Mouse (Mus musculus) heart, adult 2 months (tissue): Measurements from ENCODE around the gene Lypla2. TPM values are rescaled to one million over a fixed set of nuclear protein-coding genes. Genes with fewer than 3 reads are reported as not detected.

Source experiments
- DNase-seq, 2 experiments: peaks; one replicate each; pipeline ENCODE4 v3.0.0; 2021
- H3K27ac ChIP-seq: fragments of 200-600 bp; 2 replicates; pipeline ENCODE4 v1.8.1; 2022
- H3K27me3 ChIP-seq: fragments of 200-500 bp; 2 replicates; pipeline ENCODE4 v1.6.1; 2012; ENCODE audit warnings: mild to moderate bottlenecking, low read length, inconsistent platforms, mixed read lengths; ENCODE audit not compliant: control insufficient read depth, insufficient read depth
- H3K36me3 ChIP-seq: fragments of 200-500 bp; 2 replicates; pipeline ENCODE4 v1.6.1; 2012; ENCODE audit warnings: low read length, inconsistent platforms; ENCODE audit not compliant: control insufficient read depth, insufficient read depth
- H3K4me1 ChIP-seq: fragments of 200-500 bp; 2 replicates; pipeline ENCODE4 v1.6.1; 2011; ENCODE audit warnings: low read length; ENCODE audit not compliant: control insufficient read depth, insufficient read depth
- H3K4me3 ChIP-seq: fragments of 200-600 bp; 2 replicates; pipeline ENCODE4 v1.8.1; 2022
- H3K79me2 ChIP-seq: fragments of 200-500 bp; replicated peaks from 2 replicates; pipeline ENCODE4 v1.6.1; 2012; ENCODE audit warnings: mild to moderate bottlenecking, inconsistent platforms, low read length, moderate library complexity, mixed read lengths; ENCODE audit not compliant: control insufficient read depth, insufficient read depth
- H3K9ac ChIP-seq: fragments of 200-500 bp; 2 replicates; pipeline ENCODE4 v1.6.1; 2012; ENCODE audit warnings: low read depth, mild to moderate bottlenecking, control low read depth, inconsistent platforms, low read length, mixed read lengths
- CTCF ChIP-seq: fragments of 200-600 bp; IDR thresholded peaks from 2 replicates; pipeline ENCODE4 v1.8.1; 2022; ENCODE audit warnings: antibody characterized with exemption, mild to moderate bottlenecking, moderate library complexity
- EP300 ChIP-seq: fragments of 200-500 bp; IDR thresholded peaks from 2 replicates; pipeline ENCODE4 v1.6.1; 2011; ENCODE audit warnings: low read depth, low read length, control low read depth; ENCODE audit not compliant: insufficient read depth
- POLR2A ChIP-seq: fragments of 200-500 bp; IDR thresholded peaks from 2 replicates; pipeline ENCODE4 v1.6.1; 2011; ENCODE audit warnings: mild to moderate bottlenecking, low read depth, low read length, control low read depth; ENCODE audit not compliant: insufficient read depth
- WGBS: fragments of 180-500 bp; shearing (Covaris S2); methylation state at CpG from one replicate; pipeline ENCODE4 v1.1.7; 2018; 5-methylcytosine and 5-hydroxymethylcytosine counted together
- intact Hi-C: fragments of 180-260 bp; cut with DNase I; formaldehyde crosslinking; loops from one replicate; pipeline ENCODE4 v1.15.1; 2025
- polyA plus RNA-seq: library from polyadenylated mRNA; depleted of rRNA; stranded (reverse); fragments of >200 nt; gene quantifications from 2 replicates; pipeline ENCODE4 v1.2.3, GENCODE M21; 2012
- total RNA-seq, 2 experiments: library from RNA; stranded (reverse); gene quantifications; 2 replicates each; pipeline ENCODE4 v1.2.3; 2021

Lypla2 gene
- total and polyA plus RNA-seq, 3 experiments = 35.9 to 52.2 (median 37.1) TPM

GRCm38 (mm10) chr4:135965113-135965512, 7.3 kb downstream of the Lypla2 start:
- TF ChIP-seq EP300 (no peak), POLR2A (no peak), CTCF (no peak)
- intact Hi-C loops = no loop called here
- no peak overlapping the region for H3K9ac ChIP-seq
- WGBS = 81% methylated on average over 9 of the region's 9 CpGs
- H3K79me2 ChIP-seq = no peaks in the 10 kb centered on the region
- H3K27ac ChIP-seq = no peak overlapping the region
- no peak for DNase-seq
- H3K4me1 ChIP-seq = peaks cover 2% of the 10 kb centered on the region
- no peaks in the 10 kb centered on the region for H3K27me3 ChIP-seq
- H3K4me3 ChIP-seq = no peak overlapping the region
- no peaks in the 10 kb centered on the region for H3K36me3 ChIP-seq

- WGBS = 2% methylated on average over 12 of the region's 12 CpGs
- peak overlapping the region; percentile 61 for H3K9ac ChIP-seq
- no peaks in the 10 kb centered on the region for H3K27me3 ChIP-seq
- peak overlapping the region; percentile 59 for H3K4me3 ChIP-seq
- TF ChIP-seq EP300 (no peak), CTCF (no peak), POLR2A (no peak)
- no peaks in the 10 kb centered on the region for H3K36me3 ChIP-seq
- no peak overlapping the region; the same call in 1 of the 2 replicates for H3K27ac ChIP-seq
- H3K4me1 ChIP-seq = peaks cover 2% of the 10 kb centered on the region
- peak; percentile 53 to 68 for DNase-seq
- intact Hi-C loops = loop anchor here (5.0 kb wide), 1 partner anchor 88 kb away; the partner anchor contains the start of gene Rpl11
- H3K79me2 ChIP-seq = no peaks in the 10 kb centered on the region
Measured at GRCm38 (mm10) chr4:135964426-135964825, 8.0 kb downstream of the Lypla2 start.

DNA sequence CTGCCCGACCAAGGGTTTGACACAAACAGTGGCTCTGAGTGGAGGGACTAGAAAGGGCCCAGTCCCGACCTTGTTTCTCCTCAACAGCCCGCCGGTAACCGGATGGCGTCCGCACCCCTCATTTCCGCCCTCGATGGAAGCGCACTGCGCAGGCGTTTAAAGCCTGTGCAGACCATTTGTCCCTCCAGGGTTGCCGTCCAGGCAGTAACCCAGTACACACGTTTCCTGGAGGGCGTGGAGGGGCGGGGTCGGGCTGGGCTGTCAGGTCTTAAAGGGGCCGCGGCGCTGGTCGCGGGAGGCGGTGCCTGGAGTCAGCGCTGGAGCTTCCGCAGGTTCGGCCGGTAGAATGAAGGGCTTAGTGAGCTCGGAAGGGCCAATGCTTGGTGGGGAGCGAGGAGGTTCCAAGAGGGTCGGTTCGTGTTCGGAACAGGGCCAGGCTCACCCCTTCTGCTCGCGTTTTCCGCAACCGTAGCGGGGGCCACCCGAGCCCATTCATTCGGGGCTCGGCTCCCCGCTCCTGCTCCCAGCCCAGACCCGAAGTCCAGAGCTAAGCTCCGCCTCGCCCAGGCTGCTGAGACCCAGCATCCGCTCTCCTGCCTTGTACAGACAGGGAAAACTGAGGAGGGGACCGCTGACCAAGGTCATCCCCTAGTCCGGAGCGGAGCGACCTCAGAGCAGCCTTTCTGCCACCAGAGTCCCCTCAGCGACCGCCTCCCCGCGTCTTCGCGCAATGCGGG, 8.8 kb downstream of the Lypla2 start, which contains the start of gene Gale:
Gale (plus strand) TSS at position 271 of the 737 bp plus-strand sequence.
- Histone ChIP-seq H3K4me3 (peak within 1 kb of the TSS; percentile 59), H3K9ac (peak within 1 kb of the TSS; percentile 86), H3K27ac (peak within 1 kb of the TSS; percentile 100), H3K27me3 (no peaks in the 10 kb centered on the region), H3K4me1 (peaks cover 2% of the 10 kb centered on the region), H3K79me2 (no peaks in the 10 kb centered on the region), H3K36me3 (no peaks in the 10 kb centered on the region)
- TF ChIP-seq EP300 (peak; percentile 99), POLR2A (peak; percentile 99), CTCF (no peak)
- intact Hi-C loops = loop anchor here (2.0 to 5.0 kb wide), 3 partner anchors 43 to 89 kb away; partner anchors contain the start of genes Eloa, Fuca1 and Rpl11
- WGBS = under 1% methylated on average over 56 of the region's 56 CpGs
- peak; percentile 96 for DNase-seq

DNA sequence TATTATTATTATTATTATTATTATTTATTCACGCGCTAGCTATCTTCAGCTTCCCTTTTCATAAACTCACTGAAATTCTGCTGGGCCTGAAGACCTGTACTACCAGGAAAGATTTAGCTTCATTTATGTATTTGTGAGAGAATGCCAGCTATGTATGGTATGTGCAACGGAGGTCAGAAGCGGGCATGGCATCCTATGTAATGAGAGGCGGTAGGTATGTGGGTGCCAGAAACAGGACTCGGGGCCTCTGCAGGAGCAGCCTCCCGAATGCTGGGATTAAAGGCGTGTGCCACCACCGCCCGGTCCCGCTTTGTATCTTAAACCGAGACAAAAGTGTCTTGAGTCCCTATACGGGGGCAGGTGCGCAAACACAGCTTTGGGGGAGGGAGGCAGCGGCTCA, 9.5 kb downstream of the Lypla2 start:
- no peaks in the 10 kb centered on the region for H3K79me2 ChIP-seq
- TF ChIP-seq CTCF (no peak), POLR2A (no peak; the same call in 1 of the 2 replicates), EP300 (no peak)
- H3K27me3 ChIP-seq = no peaks in the 10 kb centered on the region
- peak overlapping the region; percentile 86 for H3K9ac ChIP-seq
- peak overlapping the region; percentile 100 for H3K27ac ChIP-seq
- H3K36me3 ChIP-seq = no peaks in the 10 kb centered on the region
- peak overlapping the region; percentile 59 for H3K4me3 ChIP-seq
- DNase-seq = no peak
- WGBS = 5% methylated on average over 15 of the region's 15 CpGs
- H3K4me1 ChIP-seq = peaks cover 2% of the 10 kb centered on the region
- intact Hi-C loops = loop anchor here (2.0 to 5.0 kb wide), 3 partner anchors 42 to 89 kb away; partner anchors contain the start of genes Eloa, Fuca1 and Rpl11

DNA sequence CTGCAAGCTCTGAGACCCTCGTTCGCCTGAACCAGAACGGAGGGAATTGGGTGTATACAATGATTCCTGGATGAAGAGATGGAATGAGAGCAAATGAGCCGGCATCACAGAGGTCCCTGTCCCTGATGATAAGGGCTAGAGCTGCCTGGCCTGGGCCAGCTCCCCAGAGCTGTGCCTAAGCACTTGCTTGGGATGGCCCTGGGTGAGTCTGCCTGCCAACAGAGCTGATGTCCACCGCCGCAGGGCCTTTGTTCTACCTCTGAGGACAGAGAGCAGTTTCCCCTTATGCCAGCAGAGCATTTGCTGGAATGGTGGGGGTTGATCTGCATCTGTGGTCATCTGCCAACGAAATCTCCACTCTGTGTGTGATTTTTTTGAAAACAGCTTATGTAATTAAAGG, 10.2 kb downstream of the Lypla2 start:
- WGBS = 84% methylated on average over 7 of the region's 7 CpGs
- TF ChIP-seq EP300 (no peak), CTCF (no peak), POLR2A (no peak)
- Histone ChIP-seq H3K27me3 (no peaks in the 10 kb centered on the region), H3K79me2 (no peaks in the 10 kb centered on the region), H3K27ac (no peak overlapping the region), H3K36me3 (no peaks in the 10 kb centered on the region), H3K4me1 (peaks cover 2% of the 10 kb centered on the region), H3K9ac (no peak overlapping the region), H3K4me3 (no peak overlapping the region)
- intact Hi-C loops = loop anchor here (2.0 to 5.0 kb wide), 3 partner anchors 41 to 90 kb away; partner anchors contain the start of genes Eloa, Fuca1 and Rpl11
- DNase-seq = no peak

DNA sequence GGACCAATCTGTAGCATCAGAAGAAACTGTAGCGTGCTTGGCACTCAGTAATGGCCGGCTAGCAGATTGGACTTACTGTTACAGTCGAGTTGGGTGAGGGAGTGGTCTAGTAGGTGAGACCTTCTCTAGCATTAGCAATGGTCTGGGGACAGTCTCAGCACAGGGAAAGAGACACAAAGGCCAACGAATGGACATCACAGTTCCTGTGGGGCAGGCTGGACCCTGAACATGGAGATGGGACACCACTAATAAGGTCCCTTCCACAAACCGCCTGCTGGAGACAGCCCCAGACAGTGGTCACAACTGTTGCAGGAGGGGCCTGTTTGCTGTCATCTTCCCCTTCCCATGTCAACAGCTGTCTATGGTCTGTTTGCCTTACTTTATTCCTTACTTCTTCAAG, 10.7 kb downstream of the Lypla2 start:
- intact Hi-C loops = loop anchor here (2.0 to 5.0 kb wide), 3 partner anchors 41 to 91 kb away; partner anchors contain the start of genes Eloa, Fuca1 and Rpl11

More for the DNA sequence above, 10.7 kb downstream of the Lypla2 start:
- no peaks in the 10 kb centered on the region for H3K79me2 ChIP-seq
- no peaks in the 10 kb centered on the region for H3K27me3 ChIP-seq
- no peak overlapping the region for H3K4me3 ChIP-seq
- no peak overlapping the region for H3K27ac ChIP-seq
- peaks cover 2% of the 10 kb centered on the region for H3K4me1 ChIP-seq
- 88% methylated on average over 5 of the region's 5 CpGs for WGBS
- H3K36me3 ChIP-seq = no peaks in the 10 kb centered on the region
- H3K9ac ChIP-seq = no peak overlapping the region
- no peak for DNase-seq
- no peak for TF ChIP-seq EP300
- TF ChIP-seq CTCF = no peak
- TF ChIP-seq POLR2A = no peak
